Mouse (Mus musculus): ENCODE data around the gene Ddx39b. TPM values are rescaled to one million over a fixed set of nuclear protein-coding genes. Genes with fewer than 3 reads are reported as not detected.

Ddx39b gene
- 170 TPM for polyA plus RNA-seq (2017; shearing (Covaris generic))

DNA sequence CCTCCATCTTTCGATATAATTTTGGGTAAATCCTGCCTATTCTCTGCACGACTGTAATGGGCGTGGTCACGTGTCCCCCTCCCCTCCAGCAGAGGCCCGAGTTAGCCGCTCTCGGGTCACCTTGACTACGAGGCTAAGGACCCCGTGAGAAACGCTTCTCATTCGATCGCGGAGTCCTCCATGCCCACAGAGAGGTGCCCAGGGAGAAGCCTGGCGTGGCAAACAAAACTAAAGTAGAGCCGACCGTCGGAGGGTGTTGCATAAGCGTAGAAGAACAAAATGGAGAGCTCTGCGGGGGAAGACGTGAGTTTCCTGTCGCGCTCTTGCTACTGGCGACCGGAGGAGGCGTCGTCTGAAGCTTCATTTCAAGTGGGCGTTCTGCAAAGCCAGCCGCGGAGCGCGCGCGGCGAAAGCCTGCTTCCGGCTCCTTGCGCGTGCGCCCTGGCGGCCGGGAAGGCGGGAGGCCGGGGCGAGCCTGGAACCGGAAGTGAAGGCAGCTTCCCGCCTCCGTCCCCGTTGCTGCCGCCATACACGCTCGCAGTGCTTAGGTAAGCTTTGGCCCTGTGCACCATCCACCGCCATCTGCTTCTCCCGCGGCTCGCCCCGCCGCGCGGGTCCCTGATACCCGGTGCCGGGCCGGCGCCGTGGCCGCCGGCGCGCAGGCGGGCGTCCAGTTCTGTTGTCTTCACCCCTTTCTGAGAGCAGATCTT, at the start of gene Ddx39b:
Ddx39b (plus strand) TSS at position 442 of the 710 bp plus-strand sequence.

DNA sequence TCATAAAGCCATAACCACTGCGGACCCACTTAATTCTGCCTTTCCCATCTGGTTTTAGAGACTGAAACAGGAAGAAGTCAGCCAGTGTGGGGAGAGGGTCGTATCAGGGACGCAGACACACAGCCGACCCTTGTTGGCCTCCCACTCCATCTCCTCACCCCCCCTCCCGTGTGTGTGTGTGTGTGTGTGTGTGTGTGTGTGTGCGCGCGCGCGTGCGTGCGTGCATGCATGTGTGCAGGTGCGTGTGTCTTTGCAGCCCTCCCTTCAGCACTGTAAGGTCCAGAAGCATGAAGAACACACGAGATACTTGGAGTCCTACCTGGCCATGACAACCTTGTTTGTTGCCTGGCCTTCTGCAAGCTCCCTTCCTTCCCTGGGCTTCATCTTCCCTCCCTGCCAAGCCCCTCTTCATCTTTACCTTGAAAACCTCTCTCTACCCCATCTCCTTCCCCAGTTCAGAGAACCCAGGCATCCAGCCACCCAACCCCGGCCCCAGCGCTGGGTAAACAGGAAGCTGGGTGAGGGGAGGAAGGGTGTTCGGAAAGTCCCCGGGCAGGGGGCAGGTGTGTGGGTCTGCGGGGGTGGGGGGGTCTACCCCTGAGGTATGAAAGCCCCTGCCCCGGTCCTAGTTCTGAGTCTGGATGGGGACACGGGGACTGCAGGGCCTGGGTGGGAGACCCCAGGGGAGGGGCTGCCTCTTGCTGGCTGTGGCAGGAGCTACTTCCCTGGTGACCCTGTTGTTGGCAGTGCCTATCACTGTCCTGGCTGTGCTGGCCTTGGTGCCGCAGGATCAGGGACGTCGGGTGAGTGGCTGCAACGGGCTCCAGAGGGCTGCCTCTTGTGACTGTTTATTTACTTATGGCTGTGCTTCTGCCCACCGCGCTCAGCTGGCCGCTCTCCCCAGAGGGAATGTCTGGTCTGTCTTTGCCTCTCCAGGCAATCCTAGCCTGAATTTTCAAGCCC, 47.4 kb upstream of the Ddx39b start, which contains the start of gene Ltb:
Ltb (plus strand) TSS at position 559 of the 963 bp plus-strand sequence.

GRCm38 (mm10) chr17:35201787-35202186, 39.8 kb upstream of the Ddx39b start, which contains the start of gene Tnf:
Gene Tnf (minus strand): TSS chr17:35202007.

GRCm38 (mm10) chr17:35204494-35205379, 36.8 kb upstream of the Ddx39b start, which contains the start of gene Lta:
Gene Lta (minus strand): TSS chr17:35205351.

GRCm38 (mm10) chr17:35220156-35220952, 21.2 kb upstream of the Ddx39b start, which contains the start of gene Gm16181:
Gene Gm16181 (plus strand): TSS chr17:35220834.

DNA sequence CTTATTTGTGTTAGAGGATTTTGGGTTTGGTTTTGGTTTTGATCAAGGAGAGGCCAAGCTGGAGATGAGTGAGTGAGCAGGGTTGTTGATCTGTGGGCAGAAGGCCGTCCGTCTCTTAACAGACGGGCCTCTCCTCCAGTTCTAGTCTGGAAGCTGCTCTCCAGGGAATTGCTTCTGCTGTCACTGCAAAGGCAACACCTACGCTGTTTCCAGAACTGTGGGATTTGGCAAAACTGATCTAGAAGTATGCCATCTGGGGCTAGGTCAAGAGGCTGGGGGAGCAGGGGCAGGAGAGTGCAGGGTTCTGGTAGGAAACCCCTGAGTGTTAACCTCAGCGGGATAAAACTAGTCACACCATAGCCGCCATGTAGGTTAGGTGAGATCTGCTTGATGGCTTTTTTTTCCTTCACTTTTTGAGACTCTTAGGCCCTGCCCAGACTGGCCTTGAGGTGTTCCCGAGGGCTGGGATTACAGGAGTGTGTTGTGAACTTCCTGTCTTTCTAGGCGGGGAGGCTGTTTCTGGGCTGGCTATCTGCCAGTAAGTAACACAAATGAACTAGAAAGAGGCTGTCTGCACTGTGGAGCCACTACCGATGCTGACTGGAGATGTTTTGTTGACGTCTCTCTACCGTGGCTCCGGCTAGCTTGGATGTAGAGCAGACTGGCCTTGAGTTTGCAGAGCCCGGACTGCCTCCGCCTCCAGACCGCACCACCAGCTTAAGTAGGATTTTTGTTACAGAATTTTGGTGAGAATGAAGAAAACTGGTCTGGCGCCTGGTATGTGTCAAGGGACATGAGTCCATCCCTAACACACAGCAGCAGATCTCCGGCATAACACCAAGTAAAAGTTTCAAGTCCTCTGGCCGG, 8.2 kb upstream of the Ddx39b start, which contains the start of gene Atp6v1g2:
Atp6v1g2 (plus strand) TSS at position 547 of the 867 bp plus-strand sequence.

GRCm38 (mm10) chr17:35235614-35236389, 5.7 kb upstream of the Ddx39b start, which contains the start of gene Nfkbil1:
Gene Nfkbil1 (minus strand): TSS chr17:35235792.

GRCm38 (mm10) chr17:35262664-35263522, 21.3 kb downstream of the Ddx39b start, which contains the start of gene H2-D1:
Gene H2-D1 (plus strand): TSS chr17:35262730.

Other genes with a start within 250 kb of the Ddx39b start
- gene Vars, start 240.8 kb upstream of the Ddx39b start, polyA plus RNA-seq (2017; shearing (Covaris generic)) = 182 TPM
- 0.10 TPM for gene Vwa7, start 225.2 kb upstream of the Ddx39b start, polyA plus RNA-seq (2017; shearing (Covaris generic))
- gene Sapcd1, start 213.7 kb upstream of the Ddx39b start, polyA plus RNA-seq (2017; shearing (Covaris generic)) = not detected
- gene Msh5, start 195.0 kb upstream of the Ddx39b start, polyA plus RNA-seq (2017; shearing (Covaris generic)) = 2.2 TPM
- gene Clic1, start 191.8 kb upstream of the Ddx39b start, polyA plus RNA-seq (2017; shearing (Covaris generic)) = 305 TPM
- gene Ddah2, start 182.7 kb upstream of the Ddx39b start, polyA plus RNA-seq (2017; shearing (Covaris generic)) = 1.00 TPM
- gene Ly6g6c, start 176.4 kb upstream of the Ddx39b start, polyA plus RNA-seq (2017; shearing (Covaris generic)) = not detected
- not detected for gene Mpig6b, start 175.6 kb upstream of the Ddx39b start, polyA plus RNA-seq (2017; shearing (Covaris generic))
- not detected for gene Ly6g6e, start 164.8 kb upstream of the Ddx39b start, polyA plus RNA-seq (2017; shearing (Covaris generic))
- gene Ly6g6d, start 163.7 kb upstream of the Ddx39b start, polyA plus RNA-seq (2017; shearing (Covaris generic)) = not detected
- not detected for gene Ly6g6f, start 156.1 kb upstream of the Ddx39b start, polyA plus RNA-seq (2017; shearing (Covaris generic))
- gene Abhd16a, start 152.5 kb upstream of the Ddx39b start, polyA plus RNA-seq (2017; shearing (Covaris generic)) = 88.6 TPM
- gene Ly6g5c, start 133.5 kb upstream of the Ddx39b start, polyA plus RNA-seq (2017; shearing (Covaris generic)) = not detected
- gene Ly6g5b, start 126.3 kb upstream of the Ddx39b start, polyA plus RNA-seq (2017; shearing (Covaris generic)) = 2.1 TPM
- gene Gpank1, start 120.3 kb upstream of the Ddx39b start, polyA plus RNA-seq (2017; shearing (Covaris generic)) = 43.9 TPM
- 190 TPM for gene Csnk2b, start 119.7 kb upstream of the Ddx39b start, polyA plus RNA-seq (2017; shearing (Covaris generic))
- 0.75 TPM for gene D17H6S53E, start 115.4 kb upstream of the Ddx39b start, polyA plus RNA-seq (2017; shearing (Covaris generic))
- gene Apom, start 109.7 kb upstream of the Ddx39b start, polyA plus RNA-seq (2017; shearing (Covaris generic)) = not detected
- gene Bag6, start 106.6 kb upstream of the Ddx39b start, polyA plus RNA-seq (2017; shearing (Covaris generic)) = 75.1 TPM
- gene Prrc2a, start 76.8 kb upstream of the Ddx39b start, polyA plus RNA-seq (2017; shearing (Covaris generic)) = 38.6 TPM
- not detected for gene Aif1, start 65.7 kb upstream of the Ddx39b start, polyA plus RNA-seq (2017; shearing (Covaris generic))
- 1.6 TPM for gene Lst1, start 53.3 kb upstream of the Ddx39b start, polyA plus RNA-seq (2017; shearing (Covaris generic))
- gene Ltb, start 47.3 kb upstream of the Ddx39b start, polyA plus RNA-seq (2017; shearing (Covaris generic)) = 849 TPM
- gene Tnf, start 39.7 kb upstream of the Ddx39b start, polyA plus RNA-seq (2017; shearing (Covaris generic)) = 107 TPM
- gene Lta, start 36.4 kb upstream of the Ddx39b start, polyA plus RNA-seq (2017; shearing (Covaris generic)) = 42.5 TPM
- gene Gm16181, start 20.9 kb upstream of the Ddx39b start, polyA plus RNA-seq (2017; shearing (Covaris generic)) = not detected
- gene Atp6v1g2, start 8.1 kb upstream of the Ddx39b start, polyA plus RNA-seq (2017; shearing (Covaris generic)) = 4.8 TPM
- gene Nfkbil1, start 6.0 kb upstream of the Ddx39b start, polyA plus RNA-seq (2017; shearing (Covaris generic)) = 18.7 TPM
- gene H2-D1, start 21.0 kb downstream of the Ddx39b start, polyA plus RNA-seq (2017; shearing (Covaris generic)) = 6,438 TPM
- 0.26 TPM for gene H2-Q1, start 78.7 kb downstream of the Ddx39b start, polyA plus RNA-seq (2017; shearing (Covaris generic))
- gene H2-Q2, start 100.5 kb downstream of the Ddx39b start, polyA plus RNA-seq (2017; shearing (Covaris generic)) = 47.9 TPM
- 69.3 TPM for gene H2-Q4, start 137.9 kb downstream of the Ddx39b start, polyA plus RNA-seq (2017; shearing (Covaris generic))
- gene H2-Q6, start 183.1 kb downstream of the Ddx39b start, polyA plus RNA-seq (2017; shearing (Covaris generic)) = 1,046 TPM
- gene H2-Q7, start 197.4 kb downstream of the Ddx39b start, polyA plus RNA-seq (2017; shearing (Covaris generic)) = 2,635 TPM
- 121 TPM for gene H2-Q10, start 228.3 kb downstream of the Ddx39b start, polyA plus RNA-seq (2017; shearing (Covaris generic))